Mouse (Mus musculus) kidney, adult 2 months (tissue): ENCODE measurements at regions not wholly inside any gene's neighbourhood (a gene's known extent, or its start where the extent isn't known, plus 50 kb on each side); places are given as distances from the start of the nearest gene placed in this dataset.
"Not testable (repeated sequence)": the region's sequence is repeated elsewhere in the genome, so short reads cannot be mapped to it uniquely, and the experiment has no call there.

Source experiments
- DNase-seq: peaks from one replicate; pipeline ENCODE4 v3.0.0; 2021
- H3K27ac ChIP-seq: fragments of 200-500 bp; 2 replicates; pipeline ENCODE4 v1.5.1; 2012; ENCODE audit warnings: low read depth, low read length, control low read depth, inconsistent platforms; ENCODE audit not compliant: insufficient read depth
- H3K27me3 ChIP-seq: fragments of 200-500 bp; replicated peaks from 2 replicates; pipeline ENCODE4 v1.6.1; 2012; ENCODE audit warnings: mild to moderate bottlenecking, moderate library complexity, low read length, inconsistent platforms; ENCODE audit not compliant: control insufficient read depth, insufficient read depth
- H3K36me3 ChIP-seq: fragments of 200-500 bp; 2 replicates; pipeline ENCODE4 v1.6.1; 2012; ENCODE audit warnings: mild to moderate bottlenecking, moderate library complexity, low read length, inconsistent platforms; ENCODE audit not compliant: control insufficient read depth, insufficient read depth
- H3K4me1 ChIP-seq: fragments of 200-500 bp; 2 replicates; pipeline ENCODE4 v1.6.1; 2011; ENCODE audit warnings: low read length; ENCODE audit not compliant: control insufficient read depth, insufficient read depth
- H3K4me3 ChIP-seq: fragments of 200-500 bp; 2 replicates; pipeline ENCODE4 v1.5.1; 2011; ENCODE audit warnings: mild to moderate bottlenecking, low read depth, low read length, control low read depth; ENCODE audit not compliant: insufficient read depth
- CTCF ChIP-seq: fragments of 200-500 bp; conservative IDR thresholded peaks from 2 replicates; pipeline ENCODE4 v1.5.1; 2011; ENCODE audit warnings: low read depth, mild to moderate bottlenecking, control low read depth, low read length, moderate library complexity, mixed read lengths; ENCODE audit not compliant: insufficient read depth, insufficient read length
- POLR2A ChIP-seq: fragments of 200-500 bp; IDR thresholded peaks from one replicate; pipeline ENCODE4 v1.6.1; 2011; ENCODE audit warnings: low read depth, low read length, control low read depth
- WGBS: fragments of 180-500 bp; shearing (Covaris S2); methylation state at CpG from one replicate; pipeline ENCODE4 v1.1.7; 2018; 5-methylcytosine and 5-hydroxymethylcytosine counted together

DNA sequence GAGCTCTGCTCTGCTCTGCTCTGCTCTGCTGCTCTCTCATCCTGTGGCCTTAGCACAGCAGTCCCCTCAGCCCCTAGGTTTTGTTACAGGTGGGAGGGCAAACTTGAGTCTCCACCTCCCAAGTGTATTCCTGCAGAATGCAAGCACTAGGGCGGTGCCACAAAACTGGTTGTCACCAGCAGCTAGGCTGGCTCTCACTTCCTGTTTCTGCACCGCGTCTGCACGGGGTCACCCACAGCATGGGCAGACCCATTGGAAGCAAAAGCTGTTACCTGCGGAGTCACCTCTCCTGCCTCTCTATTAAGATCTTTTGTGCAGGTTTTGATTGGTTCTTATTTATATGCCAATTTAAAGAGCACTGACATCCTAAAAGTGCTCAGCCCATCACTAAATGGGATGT lies 178.2 kb downstream of the Tcp10c start:
- not testable (repeated sequence) for H3K4me3 ChIP-seq, H3K4me1 ChIP-seq, H3K36me3 ChIP-seq, DNase-seq, H3K27ac ChIP-seq, H3K27me3 ChIP-seq
- WGBS: 64% methylated on average over 5 of the region's 5 CpGs

DNA sequence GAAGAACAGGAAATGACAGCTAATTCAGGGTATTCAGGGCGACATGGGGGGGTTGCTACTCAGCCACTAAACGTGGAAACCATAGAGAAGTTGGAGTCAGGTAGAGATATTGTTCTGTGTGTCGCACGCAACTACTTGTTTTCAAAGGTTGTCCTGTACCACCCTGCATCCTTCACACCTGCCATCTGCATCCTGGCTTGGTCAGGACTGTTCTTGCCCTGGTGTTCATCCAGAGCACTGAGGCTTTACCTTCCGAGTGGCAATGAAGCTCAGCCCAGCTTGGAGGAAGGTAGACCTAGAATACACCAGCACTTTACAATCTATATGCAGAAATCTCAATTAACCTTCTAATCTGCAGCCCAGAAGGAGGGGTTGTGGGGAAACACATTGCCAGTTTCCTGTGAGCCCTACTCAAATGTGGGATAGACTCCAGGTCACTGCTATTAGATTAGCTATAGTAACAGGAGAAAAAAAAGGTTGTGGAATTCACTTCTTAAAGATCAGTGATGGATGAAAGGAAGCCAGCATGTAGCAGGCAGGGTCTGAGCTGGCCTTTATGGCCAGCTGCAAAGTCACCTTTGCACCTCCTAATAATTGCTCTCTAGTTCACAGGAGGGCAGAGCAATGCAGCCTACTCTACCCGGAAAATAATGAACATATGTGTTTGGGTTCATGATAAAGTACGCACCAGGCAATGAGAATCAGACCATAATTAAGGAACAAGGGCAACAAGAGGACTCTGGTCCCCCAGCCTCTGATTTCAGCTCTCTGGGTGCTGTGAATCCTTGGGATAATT lies 186.3 kb downstream of the Tcp10c start:
- no peak for DNase-seq
- H3K27ac ChIP-seq: no peak overlapping the region
- no peaks in the 10 kb centered on the region for H3K4me1 ChIP-seq
- H3K36me3 ChIP-seq: no peaks in the 10 kb centered on the region
- no peaks in the 10 kb centered on the region for H3K27me3 ChIP-seq
- H3K4me3 ChIP-seq: no peak overlapping the region
- TF ChIP-seq POLR2A: no peak
- TF ChIP-seq CTCF: no peak
- 76% methylated on average over 7 of the region's 7 CpGs for WGBS

GRCm38 (mm10) chr17:13541249-13541648 lies 186.9 kb downstream of the Tcp10c start:
- H3K27ac ChIP-seq: no peak overlapping the region
- no peak for DNase-seq
- TF ChIP-seq CTCF: no peak
- TF ChIP-seq POLR2A: no peak
- H3K36me3 ChIP-seq: no peaks in the 10 kb centered on the region
- no peaks in the 10 kb centered on the region for H3K27me3 ChIP-seq
- no peaks in the 10 kb centered on the region for H3K4me1 ChIP-seq
- H3K4me3 ChIP-seq: no peak overlapping the region
- 67% methylated on average over 12 of the region's 12 CpGs for WGBS

GRCm38 (mm10) chr17:13542261-13542660 lies 187.9 kb downstream of the Tcp10c start:
- Histone ChIP-seq H3K4me3 (no peak overlapping the region), H3K4me1 (no peaks in the 10 kb centered on the region), H3K27ac (no peak overlapping the region), H3K27me3 (no peaks in the 10 kb centered on the region), H3K36me3 (no peaks in the 10 kb centered on the region)
- no peak for DNase-seq
- no peak for TF ChIP-seq POLR2A
- TF ChIP-seq CTCF: no peak

DNA sequence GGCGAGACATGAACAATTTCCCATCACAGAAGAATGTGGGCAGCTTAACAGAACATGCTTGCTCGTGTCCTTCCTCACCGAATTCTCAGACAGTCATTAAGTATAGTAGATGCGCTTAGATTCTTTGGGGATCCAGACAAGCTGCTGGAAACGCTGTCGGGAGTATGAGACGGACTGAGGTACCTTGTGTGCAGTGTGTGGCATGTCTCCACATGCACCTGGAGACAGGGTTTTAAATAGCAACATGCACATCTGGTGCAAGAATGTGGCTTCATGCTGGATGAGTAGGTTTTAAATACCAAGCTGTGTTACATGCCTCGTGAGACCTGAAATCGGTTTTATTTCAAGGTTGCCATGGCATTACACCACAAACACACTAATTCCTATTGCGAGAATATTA lies 188.5 kb downstream of the Tcp10c start:
- WGBS: 79% methylated on average over 10 of the region's 10 CpGs
- no peak for DNase-seq
- Histone ChIP-seq H3K4me3 (no peak overlapping the region), H3K4me1 (no peaks in the 10 kb centered on the region), H3K27ac (no peak overlapping the region), H3K27me3 (no peaks in the 10 kb centered on the region), H3K36me3 (no peaks in the 10 kb centered on the region)
- TF ChIP-seq CTCF (no peak), POLR2A (no peak)

GRCm38 (mm10) chr17:13544036-13544795 lies 189.8 kb downstream of the Tcp10c start:
- no peaks in the 10 kb centered on the region for H3K36me3 ChIP-seq
- H3K4me3 ChIP-seq: no peak overlapping the region
- no peak overlapping the region for H3K27ac ChIP-seq
- no peaks in the 10 kb centered on the region; the same call in 1 of the 2 replicates for H3K4me1 ChIP-seq
- peak; percentile 38 for DNase-seq
- 55% methylated on average over 2 of the region's 2 CpGs for WGBS
- H3K27me3 ChIP-seq: no peaks in the 10 kb centered on the region
- TF ChIP-seq POLR2A (no peak), CTCF (0 out of 2 replicates have a peak, but pooled peaks have one; percentile 15)

DNA sequence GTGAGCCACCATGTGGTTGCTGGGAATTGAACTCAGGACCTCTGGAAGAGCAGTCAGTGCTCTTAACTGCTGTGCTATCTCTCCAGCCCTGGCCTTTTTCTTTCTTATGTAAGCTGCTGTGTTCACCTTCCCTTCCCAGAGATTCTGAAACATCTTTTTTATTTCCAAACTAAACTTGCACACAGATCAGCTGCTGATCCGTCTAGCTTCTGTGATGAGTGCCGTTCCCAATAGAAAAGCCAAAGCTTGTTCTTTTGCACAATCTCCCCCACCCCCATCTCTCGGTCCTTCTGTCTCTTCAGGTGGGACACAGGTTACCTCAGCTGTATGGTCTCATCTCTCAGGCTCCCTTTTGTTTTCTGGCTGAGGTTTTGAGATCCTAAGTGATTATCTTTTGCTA lies 191.9 kb downstream of the Tcp10c start:
- TF ChIP-seq POLR2A (no peak), CTCF (no peak)
- no peaks in the 10 kb centered on the region for H3K36me3 ChIP-seq
- H3K27ac ChIP-seq: no peak overlapping the region
- no peaks in the 10 kb centered on the region for H3K27me3 ChIP-seq
- WGBS: 62% methylated on average over 3 of the region's 3 CpGs
- no peak overlapping the region for H3K4me3 ChIP-seq
- no peaks in the 10 kb centered on the region; the same call in 1 of the 2 replicates for H3K4me1 ChIP-seq
- DNase-seq: no peak
